Mouse (Mus musculus) MEL (cell line): ENCODE measurements around the gene Recql5. TPM values are rescaled to one million over a fixed set of nuclear protein-coding genes. Genes with fewer than 3 reads are reported as not detected.

Experiments
- DNase-seq: peaks from one replicate; pipeline ENCODE4 v3.0.0; 2011; ENCODE audit warnings: low read depth, low spot score
- H3K27ac ChIP-seq: 2 replicates; pipeline ENCODE4 v1.5.1; 2012; ENCODE audit warnings: low read depth, mild to moderate bottlenecking, control low read depth, low read length, moderate library complexity; ENCODE audit not compliant: control insufficient read depth
- H3K27me3 ChIP-seq, 2 experiments: fragments of 150-350 bp in 1 of 2; sonication (generic) in 1 of 2; 2 replicates each; pipeline ENCODE4 v1.6.1; 2012; ENCODE audit warnings: low read length in 2 of 2, mild to moderate bottlenecking in 2 of 2, improper control_type of control experiment in 1 of 2, moderate library complexity in 1 of 2; ENCODE audit not compliant: insufficient read depth in 2 of 2, control insufficient read depth in 1 of 2
- H3K36me3 ChIP-seq, 2 experiments: 2 replicates each; pipeline ENCODE4 v1.6.1; 2012 to 2014; ENCODE audit warnings: low read length in 2 of 2, improper control_type of control experiment in 1 of 2, inconsistent platforms in 1 of 2, mild to moderate bottlenecking in 1 of 2; ENCODE audit not compliant: insufficient read depth in 2 of 2, control insufficient read depth in 1 of 2
- H3K4me1 ChIP-seq, 2 experiments: fragments of 150-350 bp in 1 of 2; sonication (generic) in 1 of 2; 2 replicates each; pipeline ENCODE4 v1.6.1; 2012; ENCODE audit warnings: low read length in 2 of 2, improper control_type of control experiment in 1 of 2, mild to moderate bottlenecking in 1 of 2; ENCODE audit not compliant: insufficient read depth in 2 of 2, control insufficient read depth in 1 of 2
- H3K4me3 ChIP-seq, 2 experiments: fragments of 150-350 bp in 1 of 2; sonication (generic) in 1 of 2; 2 replicates each; pipeline ENCODE4 v1.5.1; 2012; ENCODE audit warnings: low read depth in 2 of 2, low read length in 2 of 2, mild to moderate bottlenecking in 2 of 2, moderate library complexity in 2 of 2, control low read depth in 1 of 2, improper control_type of control experiment in 1 of 2; ENCODE audit not compliant: control insufficient read depth in 1 of 2, insufficient read depth in 1 of 2
- H3K79me2 ChIP-seq: 2 replicates; pipeline ENCODE4 v1.6.1; 2012; ENCODE audit warnings: mild to moderate bottlenecking, low read length, moderate library complexity; ENCODE audit not compliant: control insufficient read depth, poor library complexity, insufficient read depth
- H3K9ac ChIP-seq: 2 replicates; pipeline ENCODE4 v1.6.1; 2012; ENCODE audit warnings: low read depth, mild to moderate bottlenecking, control low read depth, low read length, moderate library complexity; ENCODE audit not compliant: control insufficient read depth, poor library complexity, severe bottlenecking
- H3K9me3 ChIP-seq: fragments of 150-350 bp; sonication (generic); replicated peaks from 2 replicates; pipeline ENCODE4 v1.6.1; 2012; ENCODE audit warnings: mild to moderate bottlenecking, low read length, improper control_type of control experiment, moderate library complexity; ENCODE audit not compliant: insufficient read depth
- CHD2 ChIP-seq: IDR thresholded peaks from 2 replicates; pipeline ENCODE4 v1.6.1; 2011; ENCODE audit warnings: low read length, improper control_type of control experiment
- ETS1 ChIP-seq: IDR thresholded peaks from 2 replicates; pipeline ENCODE4 v1.6.1; 2012; ENCODE audit warnings: low read depth, mild to moderate bottlenecking, inconsistent platforms, low read length, improper control_type of control experiment, moderate library complexity
- MEF2A ChIP-seq: IDR thresholded peaks from 2 replicates; pipeline ENCODE4 v1.6.1; 2014; ENCODE audit warnings: low read depth, mild to moderate bottlenecking, inconsistent platforms, low read length, improper control_type of control experiment; ENCODE audit not compliant: poor library complexity, insufficient replicate concordance, severe bottlenecking; ENCODE audit errors: extremely low read depth
- MYC ChIP-seq: IDR thresholded peaks from 2 replicates; pipeline ENCODE4 v1.6.1; 2011; ENCODE audit warnings: low read depth, mild to moderate bottlenecking, low read length, improper control_type of control experiment, moderate library complexity
- NRF1 ChIP-seq: IDR thresholded peaks from 2 replicates; pipeline ENCODE4 v1.6.1; 2014; ENCODE audit warnings: low read depth, mild to moderate bottlenecking, inconsistent platforms, low read length, improper control_type of control experiment, moderate library complexity; ENCODE audit not compliant: poor library complexity, insufficient read depth, severe bottlenecking
- POLR2A ChIP-seq, 2 experiments: IDR thresholded peaks; 2 replicates each; pipeline ENCODE4 v1.6.1; 2011 to 2012; ENCODE audit warnings: low read length in 2 of 2, mild to moderate bottlenecking in 2 of 2, control low read depth in 1 of 2, improper control_type of control experiment in 1 of 2, low read depth in 1 of 2, moderate library complexity in 1 of 2; ENCODE audit not compliant: control insufficient read depth in 1 of 2, insufficient read depth in 1 of 2, poor library complexity in 1 of 2
- RAD21 ChIP-seq: IDR thresholded peaks from 2 replicates; pipeline ENCODE4 v1.6.1; 2011; ENCODE audit warnings: mild to moderate bottlenecking, low read depth, low read length, improper control_type of control experiment
- SMC3 ChIP-seq: IDR thresholded peaks from 2 replicates; pipeline ENCODE4 v1.6.1; 2011; ENCODE audit warnings: low read depth, low read length, improper control_type of control experiment
- TAL1 ChIP-seq: IDR thresholded peaks from 2 replicates; pipeline ENCODE4 v1.6.1; 2012; ENCODE audit warnings: mild to moderate bottlenecking, inconsistent platforms, low read length, moderate library complexity, mixed read lengths
- TBP ChIP-seq: IDR thresholded peaks from 2 replicates; pipeline ENCODE4 v1.8.0; 2011; ENCODE audit warnings: low read depth, low read length, improper control_type of control experiment
- UBTF ChIP-seq: IDR thresholded peaks from 2 replicates; pipeline ENCODE4 v1.6.1; 2012; ENCODE audit warnings: low read depth, mild to moderate bottlenecking, inconsistent platforms, low read length, improper control_type of control experiment, moderate library complexity, borderline replicate concordance; ENCODE audit not compliant: insufficient read depth
- USF1 ChIP-seq: IDR thresholded peaks from 2 replicates; pipeline ENCODE4 v1.6.1; 2014; ENCODE audit warnings: low read depth, mild to moderate bottlenecking, inconsistent platforms, low read length, improper control_type of control experiment, moderate library complexity
- ZNF384 ChIP-seq: IDR thresholded peaks from 2 replicates; pipeline ENCODE4 v1.6.1; 2012; ENCODE audit warnings: low read depth, mild to moderate bottlenecking, inconsistent platforms, low read length, improper control_type of control experiment
- polyA plus RNA-seq, 2 experiments: library from polyadenylated mRNA; stranded (reverse) in 1 of 2; unstranded in 1 of 2; fragments of >175 nt in 1 of 2; fragments of >200 nt in 1 of 2; gene quantifications; 2 replicates each; pipeline versions ENCODE4 v1.2.1 to v1.2.4; 2012; ENCODE audit warnings: low replicate concordance in 2 of 2, low read depth in 1 of 2; ENCODE audit not compliant: insufficient read length in 2 of 2, insufficient read depth in 1 of 2, missing spikeins in 1 of 2
- total RNA-seq: library from RNA; depleted of rRNA; stranded (reverse); fragments of 300-350 nt; gene quantifications from 2 replicates; pipeline ENCODE4 v1.2.3, GENCODE M21; 2012

Recql5 gene
- total and polyA plus RNA-seq, 3 experiments, result 20.3 to 21.5 TPM; not detected in 1

- Histone ChIP-seq H3K4me1 (no peaks in the 10 kb centered on the region), H3K79me2 (no peaks in the 10 kb centered on the region), H3K4me3 (no peak overlapping the region), H3K9ac (no peak overlapping the region), H3K27me3 (no peaks in the 10 kb centered on the region), H3K27ac (no peak overlapping the region), H3K36me3 (no peaks in the 10 kb centered on the region), H3K9me3 (no peaks in the 10 kb centered on the region)
- no peak for DNase-seq
- TF ChIP-seq POLR2A (IDR thresholded peaks at IDR 0.05; ENCODE audit: control insufficient read depth in 1 of 2, insufficient read depth in 1 of 2, low read depth in 1 of 2, low read length in 2 of 2, poor library complexity in 1 of 2) (no peak), ETS1 (no peak), TBP (no peak), SMC3 (no peak), MYC (no peak), RAD21 (no peak), NRF1 (no peak), USF1 (no peak), ZNF384 (no peak), MEF2A (no peak)
These were observed 44.1 kb downstream of the Recql5 start for GRCm38 (mm10) chr11:115889159-115889558.

- no peak for DNase-seq
- no peaks in the 10 kb centered on the region for H3K27me3 ChIP-seq
- no peak overlapping the region for H3K27ac ChIP-seq
- no peaks in the 10 kb centered on the region for H3K79me2 ChIP-seq
- no peak overlapping the region for H3K9ac ChIP-seq
- no peaks in the 10 kb centered on the region for H3K36me3 ChIP-seq
- H3K9me3 ChIP-seq, result no peaks in the 10 kb centered on the region
- TF ChIP-seq UBTF, result no peak
- TF ChIP-seq ZNF384, result no peak
- no peak for TF ChIP-seq TAL1
- no peak overlapping the region for H3K4me3 ChIP-seq
- H3K4me1 ChIP-seq, result no peaks in the 10 kb centered on the region
These were observed 45.3 kb downstream of the Recql5 start for GRCm38 (mm10) chr11:115888020-115888419.

- H3K27me3 ChIP-seq, result no peaks in the 10 kb centered on the region
- H3K36me3 ChIP-seq, result no peaks in the 10 kb centered on the region
- TF ChIP-seq CHD2, result no peak
- TF ChIP-seq, all 39 proteins: peak for 0
- Histone ChIP-seq H3K4me1 (no peaks in the 10 kb centered on the region), H3K27ac (no peak overlapping the region), H3K79me2 (no peaks in the 10 kb centered on the region), H3K4me3 (no peak overlapping the region), H3K9me3 (no peaks in the 10 kb centered on the region), H3K9ac (no peak overlapping the region)
- DNase-seq, result no peak
These were observed 46.8 kb downstream of the Recql5 start for GRCm38 (mm10) chr11:115886446-115886845.
